Mouse (Mus musculus) ovary, postnatal 36 days (tissue): Measurements from ENCODE around the gene L2hgdh.

ENCODE experiments used
- DNase-seq: peaks from one replicate; pipeline ENCODE4 v3.0.0; 2022; ENCODE audit warnings: low spot score, mixed read lengths

L2hgdh gene

DNA sequence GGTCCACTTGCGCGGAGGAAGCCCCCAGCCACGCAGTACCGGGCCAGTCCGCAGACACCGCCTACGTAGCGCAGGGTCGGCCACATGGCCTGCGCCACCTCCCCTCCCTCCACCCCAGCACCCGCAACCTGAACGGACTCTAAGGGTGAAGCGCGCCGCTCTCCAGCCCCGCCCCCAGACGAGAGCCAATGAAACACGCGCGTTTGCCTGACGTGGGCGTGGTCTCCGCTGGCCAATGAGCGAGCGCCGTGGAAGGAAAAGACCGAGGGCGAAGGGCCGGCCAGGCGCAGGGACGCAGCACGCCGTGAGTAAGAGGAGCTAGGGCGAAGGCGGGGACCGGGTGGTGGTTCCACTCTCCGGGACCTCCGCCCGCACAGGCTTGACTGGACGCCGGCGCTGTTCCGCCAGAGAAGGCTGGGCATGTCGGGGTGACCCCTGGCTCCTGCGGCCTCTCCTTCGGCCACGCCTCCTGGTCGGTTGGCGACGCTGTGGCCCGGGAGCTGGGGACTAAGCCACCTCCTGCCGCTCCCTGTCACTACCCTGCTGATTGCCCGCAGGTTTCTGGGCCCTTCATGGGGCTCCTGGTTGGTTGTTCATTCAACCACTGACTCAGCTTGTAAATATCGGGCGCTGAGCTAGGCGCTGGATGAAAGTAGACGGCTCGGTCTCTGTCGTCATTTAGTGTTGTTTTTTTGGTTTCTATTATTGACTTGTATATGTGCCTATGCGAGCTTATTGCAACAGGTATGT lies at the start of gene L2hgdh, which contains the start of gene Atp5s:
Gene L2hgdh (minus strand): TSS at position 163 of the 750 bp plus-strand sequence.
Gene Atp5s (plus strand): TSS at position 240 of the 750 bp plus-strand sequence.
- peak; percentile 97 for DNase-seq

GRCm38 (mm10) chr12:69768841-69769240 lies 44.2 kb upstream of the L2hgdh start:
- no peak for DNase-seq

DNA sequence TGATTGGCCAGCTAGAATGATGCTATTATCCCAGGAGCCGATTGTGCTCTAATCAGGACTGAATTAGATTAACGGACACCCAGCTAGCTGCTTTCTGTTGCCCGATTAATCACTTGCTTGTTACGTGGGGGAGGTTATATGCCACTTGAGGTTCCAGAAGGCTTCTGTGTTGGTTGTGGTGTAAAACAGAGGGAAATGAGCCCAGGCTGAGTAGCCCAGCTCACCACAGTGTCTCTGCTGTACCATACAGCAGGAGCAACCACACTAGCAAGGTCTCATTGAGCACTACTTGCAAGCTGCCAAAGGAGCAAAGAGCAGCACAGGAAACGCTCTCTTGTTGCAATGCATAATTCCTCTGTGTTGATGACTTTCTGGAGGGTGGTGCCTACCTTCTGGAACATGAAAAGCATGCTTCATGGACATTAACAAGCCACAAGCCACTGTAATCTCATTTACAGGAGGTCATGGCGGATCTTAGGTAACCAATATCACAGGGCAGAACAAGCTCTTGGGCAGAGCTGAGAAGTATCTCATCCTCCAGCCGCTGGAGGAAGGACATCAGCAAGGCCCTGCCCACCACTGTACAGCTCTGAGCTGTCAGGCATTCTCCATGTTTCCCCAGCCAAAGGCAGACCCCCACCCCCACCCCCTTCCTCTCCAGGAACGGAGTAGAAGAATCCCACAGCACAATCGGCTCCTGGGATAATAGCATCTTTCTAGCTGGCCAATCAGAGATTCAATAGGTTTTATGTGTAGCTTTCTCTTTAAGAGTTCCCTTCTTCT lies 43.0 kb upstream of the L2hgdh start:
- DNase-seq, result no peak

DNA sequence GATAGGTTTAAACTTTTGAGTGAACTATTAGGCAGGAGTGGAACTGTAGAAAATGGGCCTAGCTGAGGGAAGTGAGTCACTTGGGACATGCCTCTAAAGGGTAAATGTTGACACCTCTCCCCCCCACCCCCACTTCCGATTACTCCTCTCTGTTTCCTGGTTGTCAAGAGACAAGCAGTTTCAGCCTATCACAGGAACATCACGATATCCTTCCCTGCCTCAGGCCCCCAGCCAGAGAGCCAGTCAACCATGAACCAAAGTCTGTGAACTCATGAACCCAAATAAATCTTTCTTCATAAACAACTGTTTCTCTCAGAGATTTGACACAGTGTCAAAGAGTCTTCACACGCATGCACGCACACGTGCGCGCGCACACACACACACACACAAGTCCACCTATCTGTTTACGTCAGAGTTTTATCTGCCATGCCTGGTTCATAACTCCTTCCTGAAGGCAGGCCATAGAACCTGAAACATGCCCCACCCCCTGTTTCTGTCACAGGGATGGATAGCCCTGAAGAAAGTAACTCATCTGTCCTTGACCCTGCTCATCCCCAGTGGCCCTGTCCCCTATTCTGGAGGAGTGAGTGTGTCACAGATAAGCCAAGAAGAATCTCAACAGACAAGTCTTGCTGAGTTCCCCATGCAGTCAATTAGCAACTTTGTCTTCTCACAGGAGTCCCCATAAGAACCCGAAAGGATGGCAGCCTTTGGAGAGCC lies 41.7 kb upstream of the L2hgdh start:
- no peak for DNase-seq

DNA sequence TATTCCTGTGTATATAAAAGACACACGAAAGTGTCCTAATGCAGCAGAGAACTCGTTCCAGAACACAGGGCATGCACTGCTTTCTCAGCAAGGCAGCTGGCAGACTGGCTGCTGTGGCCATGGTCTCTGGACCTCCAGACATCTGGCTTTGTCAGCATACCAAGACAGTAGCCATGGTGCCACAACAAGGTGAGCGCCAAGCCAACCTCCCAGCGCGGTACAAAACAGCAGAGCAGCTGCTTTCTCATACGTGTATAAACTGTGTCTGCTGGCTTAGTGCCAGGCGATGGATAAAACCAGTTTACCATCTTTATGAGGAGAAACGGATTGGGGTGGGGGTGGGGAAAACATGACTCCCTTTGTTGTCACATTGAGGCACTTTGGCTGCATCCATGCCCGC lies 40.9 kb upstream of the L2hgdh start:
- DNase-seq, result no peak

- DNase-seq, result no peak
Measured at GRCm38 (mm10) chr12:69761603-69762002, 36.9 kb upstream of the L2hgdh start.

DNA sequence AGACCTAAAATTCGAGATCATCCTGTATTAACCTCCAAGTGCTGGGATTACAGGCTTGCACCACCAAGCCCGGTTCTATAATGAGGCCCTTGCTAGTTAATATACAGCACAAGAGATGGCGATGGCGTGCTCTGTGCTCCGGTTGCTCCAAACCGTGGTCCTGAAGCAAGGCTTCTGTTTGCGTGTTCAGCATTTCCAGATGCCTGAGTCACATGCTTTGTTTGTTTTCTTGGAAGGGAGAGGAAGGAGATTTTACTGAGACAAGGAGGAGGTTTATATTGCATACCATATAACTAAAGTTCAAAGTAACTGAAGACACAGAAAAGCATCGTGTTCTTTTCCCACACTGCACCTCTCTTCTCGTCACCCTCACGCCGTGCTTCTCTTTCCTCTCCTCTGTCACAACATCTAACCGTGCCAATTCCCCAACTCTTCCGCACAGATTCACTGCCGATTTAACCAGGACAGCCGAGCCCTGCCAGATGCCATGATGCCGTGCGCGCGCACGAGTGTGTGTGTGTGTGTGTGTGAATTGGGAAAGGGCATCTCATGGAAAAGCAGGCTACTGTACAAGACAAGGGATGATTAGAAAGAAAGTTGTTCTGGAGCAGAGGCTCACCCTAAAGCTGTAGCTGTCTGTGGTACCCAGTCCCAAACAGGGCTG lies 36.2 kb upstream of the L2hgdh start:
- no peak for DNase-seq

GRCm38 (mm10) chr12:69760014-69760413 lies 35.3 kb upstream of the L2hgdh start:
- no peak for DNase-seq

DNA sequence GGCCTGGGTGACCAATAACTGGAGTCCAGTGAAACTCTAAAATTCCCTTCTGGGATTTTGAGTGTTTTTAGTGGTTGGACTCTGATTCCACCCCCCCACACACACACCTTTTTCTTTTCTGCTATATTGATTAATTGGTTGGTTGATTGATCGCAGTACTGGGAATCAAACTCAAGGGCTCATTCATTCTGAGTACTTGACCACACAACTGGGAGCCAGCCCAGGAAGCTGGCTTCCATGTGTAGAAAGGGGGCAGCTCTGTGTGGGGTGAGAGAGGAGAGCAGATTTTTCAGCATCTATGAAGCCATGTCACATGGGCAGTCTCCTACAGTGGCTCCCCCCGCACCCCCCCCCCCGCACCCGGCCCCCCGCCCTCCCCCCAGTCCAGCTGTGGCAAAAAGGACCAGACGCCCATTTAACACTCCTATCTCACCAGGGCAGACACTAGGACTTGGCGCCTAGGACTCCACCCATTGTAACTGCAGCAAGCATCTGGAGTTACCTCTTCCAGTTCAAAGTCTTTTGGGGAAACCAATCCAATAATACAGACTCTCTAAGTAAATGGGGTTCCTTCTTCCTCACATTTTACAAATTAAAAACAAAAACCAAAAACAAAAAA lies 34.7 kb upstream of the L2hgdh start:
- DNase-seq, result no peak

GRCm38 (mm10) chr12:69758221-69759185 lies 33.8 kb upstream of the L2hgdh start:
- DNase-seq, result peak; percentile 45

GRCm38 (mm10) chr12:69757418-69758141 lies 32.9 kb upstream of the L2hgdh start:
- DNase-seq, result peak; percentile 88

GRCm38 (mm10) chr12:69756015-69756414 lies 31.3 kb upstream of the L2hgdh start:
- no peak for DNase-seq

DNA sequence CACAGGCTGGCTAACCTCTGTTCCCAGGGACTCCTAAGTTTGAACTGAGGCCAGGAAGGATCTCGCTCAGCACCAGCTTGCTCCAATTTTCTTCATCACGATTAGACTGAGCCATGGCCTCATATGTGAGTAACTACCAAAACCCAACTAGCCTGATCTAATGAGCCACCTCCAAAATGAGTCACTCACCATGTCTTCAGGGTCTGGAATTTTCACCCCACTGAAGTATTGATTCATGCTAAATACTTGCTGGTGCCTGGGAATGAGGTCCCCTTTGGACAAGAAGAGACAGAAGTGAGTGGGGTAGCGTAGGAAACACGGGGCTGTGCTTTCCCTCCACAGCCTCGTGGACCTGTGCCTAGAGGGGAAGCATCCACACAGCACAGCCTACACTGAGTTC lies 29.3 kb upstream of the L2hgdh start:
- no peak for DNase-seq

DNA sequence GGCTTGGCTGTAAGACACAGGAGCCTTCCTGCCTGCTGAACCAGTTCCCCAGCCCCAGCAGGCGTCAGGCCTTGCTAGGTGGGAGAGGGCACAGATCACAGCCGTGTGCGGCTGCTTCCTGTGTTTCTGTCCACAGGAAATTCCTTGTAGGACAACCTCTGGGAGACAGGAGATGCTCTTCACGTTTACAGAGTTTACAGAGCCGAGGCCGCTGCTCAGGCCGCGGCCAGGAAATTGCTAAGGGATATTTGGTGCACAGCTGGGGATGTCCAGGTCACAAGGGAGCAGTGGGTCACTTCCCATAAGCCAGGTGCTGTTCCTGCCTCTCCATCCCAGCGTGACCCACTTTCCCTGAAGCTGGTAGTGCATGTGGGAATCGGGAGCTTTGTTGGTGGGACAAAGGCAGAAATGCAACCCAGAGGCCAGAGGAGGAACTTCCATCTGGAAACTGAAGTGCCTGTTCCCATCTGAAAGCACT lies 27.2 kb upstream of the L2hgdh start:
- no peak for DNase-seq

DNA sequence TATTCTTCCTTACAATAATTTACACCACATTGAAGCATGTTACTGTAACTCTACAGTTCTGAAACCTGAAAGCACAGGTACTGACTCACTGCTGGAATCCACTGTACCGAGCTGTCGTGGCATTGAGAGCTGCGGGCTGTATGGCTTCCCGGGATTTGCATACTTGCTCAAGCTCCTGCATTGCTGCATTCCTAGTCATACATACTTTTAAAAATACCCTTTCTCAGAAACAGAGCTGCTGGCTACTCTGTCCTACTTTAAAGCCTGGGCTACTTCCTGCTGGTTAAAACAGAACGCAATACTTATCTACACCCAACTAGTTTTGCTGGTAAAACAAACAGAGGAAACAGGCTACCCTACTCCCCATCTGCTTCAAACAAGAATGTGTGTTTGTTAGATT lies 19.5 kb upstream of the L2hgdh start:
- DNase-seq, result no peak

DNA sequence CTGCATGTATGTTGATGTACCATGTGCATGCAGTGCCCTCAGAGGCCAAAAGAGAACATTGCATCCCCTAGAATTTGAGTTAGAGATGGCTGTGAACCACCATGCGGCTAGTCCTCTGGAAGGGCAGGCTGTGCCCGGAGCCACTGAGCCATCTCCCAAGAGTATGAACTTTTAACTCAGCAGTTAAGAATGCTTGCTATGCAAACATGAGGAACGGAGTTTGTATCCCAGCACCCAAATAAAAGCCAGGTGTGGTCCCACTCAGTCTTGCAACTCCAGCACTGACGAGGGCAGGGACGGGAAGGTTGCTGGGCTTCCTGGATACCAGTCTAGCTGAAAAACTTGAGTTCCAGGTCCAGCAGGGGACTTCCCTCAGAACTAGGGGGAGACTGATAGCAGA lies 17.3 kb upstream of the L2hgdh start:
- no peak for DNase-seq

GRCm38 (mm10) chr12:69733923-69734322 lies 9.2 kb upstream of the L2hgdh start:
- DNase-seq, result no peak

DNA sequence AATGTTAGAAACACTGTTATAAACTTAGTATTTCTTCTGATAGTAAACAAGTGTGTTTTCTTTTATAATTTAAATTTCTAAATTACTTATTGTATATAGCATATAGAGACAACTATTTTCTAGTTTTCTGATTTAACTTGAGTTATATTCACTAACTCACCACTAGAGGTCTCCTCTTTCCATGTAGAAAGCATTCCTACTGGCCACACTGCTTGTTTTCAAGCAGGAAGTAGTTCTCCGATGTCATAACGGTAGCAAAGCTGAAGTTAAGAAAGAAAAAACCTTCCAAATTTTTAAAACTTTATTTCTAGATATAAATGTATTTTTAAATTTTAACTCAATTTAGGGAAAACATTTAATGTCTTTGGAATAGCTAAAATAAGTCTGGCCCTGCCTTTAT lies 8.8 kb upstream of the L2hgdh start:
- DNase-seq, result no peak

- no peak for DNase-seq
Measured at GRCm38 (mm10) chr12:69732221-69732620, 7.5 kb upstream of the L2hgdh start.

- no peak for DNase-seq
Measured at GRCm38 (mm10) chr12:69730306-69730705, 5.6 kb upstream of the L2hgdh start.
